Mouse (Mus musculus): ENCODE measurements around the gene Tex22.
A peak's percentile ranks its signal among the peaks of the same experiment; 100 is the strongest.

Gene Tex22

DNA sequence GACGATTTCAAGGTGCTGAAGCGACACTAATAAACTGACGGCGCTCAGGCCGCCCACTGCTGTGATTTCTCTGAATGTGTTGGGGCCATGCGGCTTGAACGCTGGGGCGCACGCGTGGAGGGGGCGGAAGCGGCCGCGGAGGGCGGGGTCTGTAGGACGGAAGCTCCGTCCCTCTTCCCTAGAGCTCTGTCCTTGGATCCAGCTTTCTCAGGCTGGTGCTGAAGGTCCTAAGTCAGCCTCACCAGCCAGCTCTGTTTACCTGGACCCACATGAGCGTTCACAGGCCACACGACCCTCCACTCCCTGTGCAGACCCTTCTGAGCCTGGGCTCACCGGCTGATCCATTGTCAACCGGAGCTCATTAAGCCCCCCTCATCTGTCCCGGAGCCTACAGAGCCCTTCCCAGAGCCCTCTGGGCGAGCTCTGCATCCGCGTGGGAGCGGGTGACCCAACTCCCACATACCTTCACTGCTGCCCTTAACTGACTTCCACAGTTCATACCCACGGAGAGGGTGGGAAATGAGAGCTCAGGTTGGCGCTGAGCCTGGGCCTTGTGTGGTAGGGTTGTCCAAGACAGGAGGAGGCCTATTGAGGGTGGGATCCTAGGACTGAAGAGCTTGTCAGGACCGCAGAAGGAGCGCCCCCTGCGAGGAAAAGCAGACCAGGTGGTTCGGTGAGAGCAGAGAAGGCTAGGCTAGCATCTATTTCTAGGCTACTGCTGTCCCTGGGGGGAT is at the start of gene Tex22:
Gene Tex22 (plus strand): TSS at position 174 of the 734 bp plus-strand sequence.
- DNase-seq (ENCODE audit: low read depth, low spot score) = peak; percentile 74

DNA sequence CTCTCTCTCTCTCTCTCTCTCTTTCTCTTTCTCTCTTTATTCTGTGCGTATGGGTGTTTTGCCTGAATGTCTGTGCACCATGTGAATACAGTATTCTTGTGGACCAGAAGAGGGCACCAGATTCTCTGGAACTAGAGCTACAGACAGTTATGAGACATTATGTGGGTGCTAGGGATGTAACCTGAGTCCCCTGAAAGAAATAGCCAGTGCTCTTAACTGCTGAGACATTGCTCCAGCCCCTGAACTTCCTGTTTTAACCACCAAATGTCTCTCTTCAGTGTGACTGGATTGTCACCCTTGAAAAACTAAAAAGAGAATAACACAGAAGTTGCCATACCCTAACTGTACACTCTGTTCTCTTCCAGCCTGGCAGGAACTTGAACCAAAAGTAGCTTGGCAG is 47.7 kb upstream of the Tex22 start:
- DNase-seq (ENCODE audit: low read depth, low spot score) = no peak

DNA sequence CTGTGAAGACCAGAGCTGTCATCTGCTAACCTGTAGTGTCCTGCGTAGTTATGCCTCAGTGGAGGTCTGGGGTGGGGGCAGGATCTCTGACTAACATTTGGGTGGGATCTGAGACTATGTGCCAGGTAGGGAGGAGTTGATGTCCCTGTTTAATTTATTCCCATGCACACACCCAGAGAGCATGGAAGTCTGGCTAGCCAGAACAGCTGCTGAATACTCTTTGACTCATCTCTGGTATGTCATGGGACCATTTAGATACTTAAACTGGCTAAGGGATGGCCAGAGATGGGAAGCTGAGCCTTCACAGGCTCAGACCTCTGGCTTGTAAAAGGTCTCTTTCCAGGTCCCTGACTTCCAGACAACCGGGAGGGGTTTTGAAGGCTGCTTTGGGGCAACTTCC is 46.8 kb upstream of the Tex22 start:
- no peak for DNase-seq (ENCODE audit: low read depth, low spot score)

DNA sequence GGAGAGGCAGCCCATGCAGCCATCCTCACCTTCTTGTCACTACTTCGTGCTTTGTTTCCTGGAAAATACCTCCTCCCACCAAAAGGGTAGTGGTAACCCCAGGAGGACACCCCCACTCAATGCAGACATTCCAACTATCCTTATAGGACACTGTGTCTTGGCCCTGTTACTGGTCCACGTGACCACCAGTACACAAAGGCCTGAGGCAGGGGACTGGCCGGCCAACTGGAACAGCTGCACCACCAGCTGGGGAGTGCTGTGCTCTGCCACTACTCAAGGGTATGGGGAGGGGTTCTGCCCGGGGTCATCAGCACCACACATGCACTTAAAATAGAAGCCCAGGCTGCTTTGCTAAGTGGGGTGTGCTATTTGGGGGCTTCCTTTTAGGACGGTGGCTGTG is 46.2 kb upstream of the Tex22 start:
- DNase-seq (ENCODE audit: low read depth, low spot score) = no peak

DNA sequence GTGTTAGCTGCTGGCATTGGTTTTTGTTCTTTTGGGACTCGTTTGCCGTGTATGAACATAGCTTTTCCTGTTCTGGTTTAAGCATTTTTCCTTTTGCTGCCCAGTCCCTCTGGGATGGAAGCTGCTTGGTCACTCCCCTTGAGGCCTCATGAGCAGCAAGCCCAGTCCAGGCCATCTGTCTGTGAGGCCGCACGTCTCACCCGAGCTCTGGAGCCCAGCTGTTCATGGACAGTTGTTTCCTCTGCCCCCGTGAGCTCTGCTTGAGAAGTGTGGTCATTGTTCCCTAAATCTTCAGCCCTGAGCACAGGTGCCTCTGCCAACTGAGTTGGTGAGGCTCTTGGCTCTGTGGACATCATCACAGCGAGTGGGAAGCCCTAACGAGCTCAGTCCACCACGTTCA is 45.4 kb upstream of the Tex22 start:
- no peak for DNase-seq (ENCODE audit: low read depth, low spot score)

DNA sequence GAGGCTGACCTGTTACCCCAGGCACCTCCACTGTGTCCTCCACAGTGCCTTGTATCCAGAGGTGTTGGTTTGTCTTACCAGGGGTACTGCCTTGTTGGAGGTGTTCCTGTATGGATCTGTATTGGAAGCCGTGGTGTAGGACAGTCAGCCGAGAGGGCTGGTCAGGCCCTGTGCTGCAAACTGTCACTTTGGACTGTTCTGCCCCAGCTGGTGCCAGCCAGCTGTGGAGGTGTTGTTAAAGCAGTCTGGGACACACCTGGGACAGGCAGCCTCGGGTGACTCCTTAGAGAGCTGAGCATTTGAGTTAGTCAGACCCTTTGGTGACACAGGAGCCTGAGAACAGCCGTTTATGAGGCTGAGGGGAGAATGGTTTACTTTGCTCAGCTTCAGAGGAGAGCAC is 44.3 kb upstream of the Tex22 start:
- DNase-seq (ENCODE audit: low read depth, low spot score) = no peak

DNA sequence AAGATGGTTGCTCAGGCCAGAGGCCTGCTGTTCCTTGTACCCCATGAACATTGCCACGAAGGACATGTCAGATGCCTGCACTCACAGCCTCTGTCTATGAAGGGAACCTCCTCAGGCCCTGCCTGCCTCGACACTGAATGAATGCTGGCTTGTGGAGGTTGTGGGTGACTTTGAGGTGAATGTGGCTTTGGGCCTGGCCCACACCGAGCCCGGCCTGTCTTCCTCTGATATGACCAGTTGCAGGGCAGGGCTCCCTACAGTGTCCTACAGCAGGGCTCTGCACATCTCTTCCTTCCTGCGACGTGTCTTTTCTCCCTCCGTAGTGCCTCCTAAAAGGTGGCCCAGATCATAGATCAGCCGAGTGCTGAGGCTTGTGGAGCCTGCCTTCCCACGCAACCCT is 43.3 kb upstream of the Tex22 start:
- DNase-seq (ENCODE audit: low read depth, low spot score) = no peak

DNA sequence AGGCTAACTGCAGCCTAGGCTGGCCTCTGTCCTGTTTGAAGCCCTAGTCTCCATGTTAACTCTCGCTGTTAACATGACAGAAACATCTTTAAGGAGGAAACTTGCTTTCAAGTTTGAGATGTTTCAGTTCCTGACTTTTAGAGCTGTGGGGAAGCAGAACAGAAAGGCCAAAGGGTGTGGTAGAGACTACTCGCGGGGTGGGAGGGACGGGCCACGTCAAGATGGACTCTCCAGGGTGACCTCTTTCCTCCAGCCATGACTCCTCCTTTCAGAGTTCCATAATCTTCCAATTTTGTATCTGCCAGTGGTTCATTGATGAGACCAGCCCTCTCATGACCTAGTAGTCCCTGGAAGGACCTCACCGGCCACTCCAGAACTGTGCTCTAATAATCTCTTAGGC is 42.9 kb upstream of the Tex22 start:
- DNase-seq (ENCODE audit: low read depth, low spot score) = no peak

DNA sequence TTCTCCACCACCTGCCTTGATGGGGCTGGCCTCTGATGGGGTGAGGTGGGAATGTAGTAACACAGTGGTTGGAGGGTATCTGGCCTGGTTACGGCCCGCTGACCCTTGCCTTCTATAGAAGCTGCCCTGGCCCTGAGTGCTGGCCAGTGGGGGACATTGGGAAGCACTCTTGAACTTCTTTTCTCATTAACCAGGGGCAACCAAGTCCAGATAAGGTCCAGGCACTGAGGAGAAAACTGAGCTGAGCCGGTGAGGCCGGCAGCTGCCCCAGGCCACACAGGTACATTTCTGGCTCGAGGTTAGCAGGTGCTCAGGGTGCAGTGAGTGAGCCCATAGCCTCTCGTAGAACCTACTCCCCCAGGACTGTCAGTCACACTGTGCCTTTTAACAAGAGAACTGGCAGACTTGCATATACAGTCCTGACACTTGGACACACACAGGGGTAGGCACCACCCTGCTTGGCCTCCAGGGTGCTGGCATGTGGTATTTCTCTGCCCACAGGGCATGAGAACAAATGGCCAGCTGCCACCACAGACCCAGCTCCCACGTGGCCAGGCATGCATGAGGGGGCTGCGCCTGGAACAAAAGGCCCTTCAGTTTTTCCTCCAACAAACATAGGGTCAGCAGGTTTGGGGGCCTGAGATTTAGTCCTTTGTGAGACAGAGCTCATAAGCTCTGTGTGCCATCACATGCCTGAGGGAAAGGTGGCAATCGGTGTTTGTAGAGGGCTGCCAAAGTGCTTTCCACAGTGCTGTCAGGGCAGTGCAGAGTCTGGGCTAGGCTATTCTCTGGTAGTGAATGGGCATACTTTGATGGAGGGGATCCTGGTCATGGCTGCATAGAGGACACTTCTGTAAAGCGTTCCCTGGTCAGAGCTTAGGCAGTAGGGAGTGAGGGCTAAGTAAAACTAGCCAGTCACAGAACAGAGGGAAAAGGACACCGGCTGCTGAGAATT is 41.7 kb upstream of the Tex22 start:
- no peak for DNase-seq (ENCODE audit: low read depth, low spot score)

DNA sequence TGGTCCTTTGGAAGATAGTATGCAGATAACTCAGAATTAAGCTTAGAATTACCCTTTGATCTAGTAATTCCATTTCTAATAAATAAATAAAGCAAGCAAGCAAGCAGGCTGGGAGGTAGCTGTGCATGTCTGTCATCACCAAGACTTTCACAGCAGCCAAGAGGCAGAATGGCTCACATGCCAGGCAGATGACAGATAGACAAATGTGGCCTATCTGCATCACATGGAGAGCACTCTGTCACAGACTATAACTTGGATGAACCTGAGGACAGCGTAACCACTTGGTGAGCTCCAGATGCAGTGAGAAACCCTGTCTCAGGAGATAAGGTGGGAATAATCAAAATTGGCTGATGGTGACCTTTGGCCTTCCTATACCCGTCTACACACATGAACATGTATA is 39.2 kb upstream of the Tex22 start:
- DNase-seq (ENCODE audit: low read depth, low spot score) = no peak

DNA sequence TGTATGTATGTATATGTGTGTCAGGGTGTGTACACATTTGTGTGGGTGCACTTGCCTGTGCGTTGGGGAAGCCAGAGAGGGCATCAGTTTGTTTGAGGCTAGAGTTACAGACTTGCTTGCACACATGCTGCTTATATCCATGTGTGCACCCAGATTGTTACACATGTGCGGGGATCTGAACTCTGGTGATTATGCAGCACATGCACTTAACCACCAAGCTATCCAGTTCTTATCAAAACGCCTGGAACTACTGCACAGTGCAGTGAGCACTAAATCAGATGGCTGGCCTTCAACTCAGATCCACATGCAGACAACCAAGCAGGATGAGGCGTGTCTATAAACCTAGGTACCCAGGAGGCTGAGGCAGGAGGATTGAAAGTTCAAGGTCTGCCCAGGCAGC is 37.3 kb upstream of the Tex22 start:
- no peak for DNase-seq (ENCODE audit: low read depth, low spot score)

DNA sequence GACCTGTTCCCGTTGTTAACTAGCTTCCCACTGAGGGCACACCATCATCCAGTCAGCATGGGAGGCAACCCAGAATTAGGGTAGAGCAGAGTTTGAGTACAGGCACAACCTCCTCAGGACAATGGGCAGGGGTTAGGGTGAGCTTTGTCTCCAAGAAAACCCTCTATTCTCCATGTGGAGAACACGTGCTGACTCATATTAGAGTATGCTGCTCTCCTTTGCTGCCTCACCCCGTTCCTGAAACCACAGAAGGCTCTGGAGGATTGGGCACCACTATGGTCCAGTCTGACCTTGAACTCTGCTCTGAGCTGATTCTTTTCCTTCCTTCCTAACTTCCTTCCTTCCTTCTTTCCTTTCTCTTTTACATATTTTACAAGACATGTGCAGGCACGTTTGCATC is 35.9 kb upstream of the Tex22 start:
- DNase-seq (ENCODE audit: low read depth, low spot score) = no peak

DNA sequence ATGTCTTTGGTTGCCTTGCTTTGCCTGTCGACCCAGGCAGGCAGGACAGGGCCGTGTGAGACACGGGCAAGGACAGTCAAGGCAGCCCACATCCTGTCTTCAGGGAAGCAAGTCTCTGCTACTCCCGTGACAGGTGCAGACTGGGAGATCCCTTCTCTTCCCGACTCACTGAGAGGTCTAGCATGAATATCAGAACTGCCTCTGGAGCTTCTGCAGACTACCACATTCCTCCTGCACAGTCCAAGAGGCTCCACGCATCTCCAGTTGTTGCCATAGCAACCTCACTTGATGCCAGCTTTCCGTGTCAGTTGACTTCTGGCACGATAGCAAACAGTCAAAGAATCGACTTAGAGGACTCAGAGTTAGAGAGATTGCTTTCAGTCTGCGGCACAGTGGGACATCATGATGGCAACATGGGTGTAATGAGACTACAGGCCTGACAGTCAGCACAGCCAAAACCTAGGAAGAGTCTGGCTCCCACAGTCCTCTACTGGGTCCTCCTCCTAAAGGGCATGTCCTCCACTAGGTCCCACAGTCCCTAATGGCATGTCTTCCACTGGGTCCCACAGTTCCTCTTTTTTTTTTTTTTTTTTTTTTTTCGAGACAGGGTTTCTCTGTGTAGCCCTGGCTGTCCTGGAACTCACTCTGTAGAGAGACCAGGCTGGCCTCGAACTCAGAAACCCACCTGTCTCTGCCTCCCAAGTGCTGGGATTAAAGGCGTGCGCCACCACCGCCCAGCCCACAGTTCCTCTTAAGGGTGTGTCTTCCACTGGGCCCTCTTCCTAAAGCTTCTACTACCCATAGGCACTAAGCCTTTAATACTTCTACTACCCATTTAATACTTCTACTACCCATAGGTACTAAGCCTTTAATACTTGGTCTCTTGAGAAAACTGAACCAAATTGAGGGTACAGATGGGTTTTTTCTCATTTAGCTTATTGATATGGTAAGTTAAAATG is 32.5 kb upstream of the Tex22 start:
- peak; percentile 53 for DNase-seq (ENCODE audit: low read depth, low spot score)

DNA sequence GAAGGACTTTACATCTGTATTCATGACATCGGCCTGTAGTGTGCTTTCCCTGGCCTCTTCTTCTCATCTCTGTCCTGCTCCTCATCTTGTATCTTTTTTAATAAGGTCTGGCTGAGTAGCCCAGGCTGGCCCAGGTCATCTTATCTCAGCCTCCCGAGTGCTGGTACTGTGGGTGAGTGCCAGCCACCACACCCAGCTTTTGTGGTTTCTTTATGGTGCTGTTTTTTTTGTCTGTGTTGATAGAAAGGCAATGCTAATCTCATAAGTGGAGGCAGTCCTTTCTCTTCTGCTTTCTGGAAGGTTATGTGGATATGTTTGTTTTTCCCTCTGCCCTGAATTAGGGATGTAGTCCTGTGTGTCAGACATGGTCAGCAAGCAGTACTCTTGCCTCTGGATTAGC is 31.8 kb upstream of the Tex22 start:
- DNase-seq (ENCODE audit: low read depth, low spot score) = no peak

DNA sequence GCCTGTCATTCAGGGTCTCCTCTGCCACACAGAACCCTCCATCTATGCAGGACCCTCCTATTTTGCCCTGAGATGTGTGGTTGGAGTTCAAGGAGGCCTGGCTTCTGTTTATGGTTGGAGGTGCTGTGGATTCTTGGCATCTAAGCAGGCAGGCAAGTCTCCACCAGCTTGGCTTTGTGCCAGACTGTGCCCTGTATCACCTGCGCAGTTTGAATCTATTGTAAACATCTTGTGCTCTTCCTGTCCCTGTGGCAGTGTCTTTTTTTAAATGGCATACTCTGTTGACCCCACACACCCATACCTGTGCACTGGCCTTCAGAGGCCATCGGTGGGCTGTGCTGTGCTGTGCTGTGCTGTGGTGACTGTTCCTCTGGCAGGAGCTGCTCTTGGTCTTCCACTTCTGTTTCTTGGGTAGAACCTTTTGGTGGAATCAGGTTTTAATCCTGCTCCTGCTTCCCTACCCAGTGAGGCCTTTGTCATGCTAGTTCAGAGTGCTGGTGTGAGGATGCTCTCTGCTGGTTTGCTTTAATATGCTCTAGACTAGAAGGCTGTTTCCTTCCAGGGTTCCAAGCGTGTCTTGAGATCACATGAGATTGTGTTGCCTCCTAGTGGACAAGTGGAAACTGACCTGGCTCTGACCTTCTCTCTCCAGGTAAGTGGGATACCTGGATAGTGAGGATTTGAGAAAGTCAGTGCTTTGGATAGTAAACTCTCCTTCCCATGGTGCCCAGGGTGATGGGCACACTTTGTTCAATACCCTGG is 29.2 kb upstream of the Tex22 start:
- DNase-seq (ENCODE audit: low read depth, low spot score) = no peak

DNA sequence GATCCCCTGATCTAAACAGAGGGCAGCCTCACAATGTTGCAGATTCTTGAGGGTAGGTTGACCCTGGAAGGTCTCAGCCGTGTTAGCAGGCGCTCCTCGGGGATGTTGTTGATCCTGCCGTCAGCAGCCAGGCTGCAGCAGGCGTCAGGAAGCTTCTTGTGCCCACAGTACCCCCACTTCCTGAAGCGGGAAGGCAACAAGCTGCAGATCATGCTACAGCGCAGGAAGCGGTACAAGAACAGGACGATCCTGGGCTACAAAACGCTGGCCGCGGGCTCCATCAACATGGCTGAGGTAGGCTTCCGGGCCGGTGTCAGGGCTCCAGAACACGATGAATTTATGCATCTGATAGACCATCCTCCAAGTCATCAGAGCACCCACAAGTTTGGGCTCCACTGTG is 27.4 kb upstream of the Tex22 start:
- no peak for DNase-seq (ENCODE audit: low read depth, low spot score)

DNA sequence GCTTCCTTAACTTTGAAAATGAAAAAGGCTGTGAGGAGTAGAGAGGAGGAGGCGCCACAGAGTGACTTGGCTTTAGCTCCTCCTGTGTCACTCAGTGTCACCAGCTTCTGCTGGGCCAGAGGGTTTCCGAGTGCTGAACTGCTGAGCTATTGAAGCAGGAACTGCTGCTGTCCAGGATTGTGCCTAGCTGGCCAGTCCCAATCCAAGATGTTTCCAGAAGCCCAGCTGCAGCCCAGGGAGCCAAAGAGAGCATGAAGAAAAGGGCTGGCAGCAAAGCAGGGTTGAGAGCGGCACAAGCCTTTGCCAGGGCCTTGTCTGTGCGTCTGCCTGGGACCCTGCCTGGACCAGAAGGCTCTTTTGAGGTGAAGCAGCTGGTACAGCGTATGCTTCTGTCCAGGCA is 26.2 kb upstream of the Tex22 start:
- no peak for DNase-seq (ENCODE audit: low read depth, low spot score)

DNA sequence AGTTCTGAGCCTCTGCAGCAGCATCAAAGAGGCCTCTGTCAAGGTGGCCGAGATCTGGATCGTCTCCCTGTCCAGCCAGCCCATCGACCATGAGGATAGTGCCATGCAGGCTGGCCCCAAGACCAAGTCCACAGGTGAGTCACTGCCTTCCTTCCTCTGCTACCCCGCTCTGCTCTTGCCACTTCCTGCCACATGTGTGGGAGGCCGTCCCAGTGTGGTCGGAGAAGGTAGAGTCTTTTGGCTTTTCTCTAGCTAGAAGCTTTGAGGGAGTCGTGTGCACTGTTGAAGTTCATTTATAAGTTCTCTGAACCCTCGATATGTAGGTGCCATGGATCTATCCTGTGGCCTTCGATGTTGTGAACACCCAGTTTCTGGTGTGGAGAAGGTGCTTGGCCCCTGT is 24.5 kb upstream of the Tex22 start:
- DNase-seq (ENCODE audit: low read depth, low spot score) = no peak

DNA sequence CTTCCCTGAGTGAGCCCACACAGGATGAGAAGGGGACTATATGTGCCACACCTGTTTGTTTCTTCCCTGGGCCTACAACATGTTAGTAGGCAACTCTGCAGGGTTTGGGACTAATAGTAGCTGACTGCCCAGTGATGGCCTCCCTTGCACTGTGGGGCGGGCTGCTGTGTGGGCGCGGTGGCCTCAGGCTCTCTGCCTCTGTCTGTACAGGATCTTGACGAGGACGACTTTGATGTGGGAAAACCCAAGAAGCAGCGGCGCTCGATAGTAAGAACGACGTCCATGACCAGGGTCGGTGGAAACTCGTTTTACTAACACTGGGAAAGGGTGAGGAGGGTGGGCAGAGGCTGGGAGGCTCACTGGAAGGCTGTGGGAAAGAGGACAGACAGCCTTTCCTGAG is 23.6 kb upstream of the Tex22 start:
- DNase-seq (ENCODE audit: low read depth, low spot score) = no peak

DNA sequence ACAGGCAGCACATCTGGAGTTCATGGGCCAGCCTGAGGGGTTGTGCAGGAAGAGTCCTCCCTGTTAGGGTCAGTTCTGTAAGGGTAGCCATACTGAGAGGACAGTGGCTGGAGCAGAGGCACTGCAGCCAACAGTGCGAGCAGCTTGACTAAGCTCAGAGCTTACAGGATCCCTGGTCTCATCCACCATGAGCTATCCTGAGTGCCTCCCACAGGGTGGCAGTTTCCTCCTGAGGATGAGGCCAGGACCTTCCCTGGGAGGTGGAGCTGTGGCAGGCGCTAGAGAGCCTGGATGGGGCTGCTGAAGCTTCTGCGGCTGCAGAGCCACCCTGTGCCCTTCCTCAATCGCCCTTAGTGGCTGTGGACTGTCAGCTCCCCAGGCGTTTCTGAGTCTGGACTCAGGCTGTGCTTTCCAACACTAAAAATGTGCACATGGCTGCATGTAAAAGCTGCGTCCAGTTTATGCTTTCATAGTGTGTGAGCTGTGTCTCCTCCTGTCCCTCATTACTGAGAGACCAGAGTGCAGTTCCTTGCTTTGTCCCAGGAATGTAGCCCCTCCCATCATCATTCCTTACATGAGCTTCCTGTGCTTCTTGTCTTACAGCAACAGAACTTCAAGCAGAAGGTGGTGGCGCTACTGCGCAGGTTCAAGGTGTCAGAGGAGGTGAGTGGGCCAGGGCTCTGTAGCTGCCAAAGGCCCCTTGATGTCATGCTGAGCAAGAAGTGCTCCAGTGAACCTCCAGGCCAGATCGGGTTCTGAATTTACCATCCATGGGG is 22.5 kb upstream of the Tex22 start:
- no peak for DNase-seq (ENCODE audit: low read depth, low spot score)

All from skeletal muscle tissue, adult 2 months (tissue).